Mouse (Mus musculus): ENCODE results near the gene Tuba1c. TPM values are rescaled to one million over a fixed set of nuclear protein-coding genes. Genes with fewer than 3 reads are reported as not detected.

Gene Tuba1c
- polyA plus RNA-seq, 1 experiment from 2014 or later = 41.4 TPM

DNA sequence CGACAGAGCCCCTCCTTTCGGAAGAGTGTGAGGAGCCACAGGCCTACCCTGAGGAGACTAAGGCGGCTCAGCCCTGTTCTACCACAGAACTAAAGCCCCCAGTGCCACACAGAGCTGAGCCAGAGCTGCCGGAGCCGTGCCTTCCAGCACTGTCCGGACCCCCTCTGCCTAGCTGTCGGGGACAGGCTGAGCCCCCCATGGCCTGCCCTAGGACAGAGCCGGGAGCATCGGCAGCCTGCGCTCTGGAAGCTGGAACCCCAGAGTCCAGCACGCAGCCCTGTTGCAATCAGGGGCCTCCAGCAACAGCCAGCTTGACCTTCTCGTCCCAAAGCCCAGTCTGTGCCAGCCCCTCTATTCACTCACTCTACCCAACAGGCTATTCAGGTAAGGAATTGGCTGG lies 52.6 kb downstream of the Tuba1c start:
- Histone ChIP-seq H3K4me1 (replicated peaks) (0 out of 2 replicates have a peak, but pooled peaks cover 7% of the 10 kb centered on the region), H3K27me3 (peaks cover 41% of the 10 kb centered on the region), H3K4me2 (replicated peaks) (no peak overlapping the region), H3K36me3 (peaks cover 26% of the 10 kb centered on the region), H3K27ac (no peak overlapping the region), H3K9me3 (no peaks in the 10 kb centered on the region), H3K4me3 (replicated peaks) (no peak overlapping the region), H3K9ac (replicated peaks) (no peak overlapping the region)
- 92% methylated on average over 12 of the region's 12 CpGs for WGBS
- ATAC-seq = no peak

DNA sequence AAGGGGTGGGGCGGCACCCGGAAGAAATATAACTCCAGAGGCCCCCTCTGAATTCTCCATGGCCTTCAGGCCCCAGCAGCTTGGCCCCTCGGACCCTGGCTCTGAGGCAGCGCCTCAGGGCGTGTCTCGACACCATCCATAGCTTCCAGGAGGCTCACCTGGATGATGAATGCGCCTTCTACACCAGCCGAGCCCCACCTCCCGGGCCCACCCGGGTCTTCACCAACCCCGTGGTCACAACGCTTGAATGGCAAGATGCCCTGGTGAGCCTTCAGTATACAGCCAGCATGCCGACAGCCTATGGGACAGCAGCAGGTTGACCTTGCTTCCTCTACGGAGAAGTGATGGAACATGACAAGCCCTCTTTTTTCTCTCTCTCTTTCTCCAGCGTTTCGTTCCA lies 53.1 kb downstream of the Tuba1c start:
- 90% methylated on average over 16 of the region's 16 CpGs for WGBS
- ATAC-seq = no peak
- Histone ChIP-seq H3K27me3 (peaks cover 46% of the 10 kb centered on the region), H3K9ac (replicated peaks) (no peak overlapping the region), H3K9me3 (no peaks in the 10 kb centered on the region), H3K4me2 (replicated peaks) (no peak overlapping the region), H3K4me3 (replicated peaks) (no peak overlapping the region), H3K36me3 (peaks cover 22% of the 10 kb centered on the region), H3K4me1 (replicated peaks) (peaks cover 9% of the 10 kb centered on the region; the same call in 1 of the 2 replicates), H3K27ac (no peak overlapping the region)

DNA sequence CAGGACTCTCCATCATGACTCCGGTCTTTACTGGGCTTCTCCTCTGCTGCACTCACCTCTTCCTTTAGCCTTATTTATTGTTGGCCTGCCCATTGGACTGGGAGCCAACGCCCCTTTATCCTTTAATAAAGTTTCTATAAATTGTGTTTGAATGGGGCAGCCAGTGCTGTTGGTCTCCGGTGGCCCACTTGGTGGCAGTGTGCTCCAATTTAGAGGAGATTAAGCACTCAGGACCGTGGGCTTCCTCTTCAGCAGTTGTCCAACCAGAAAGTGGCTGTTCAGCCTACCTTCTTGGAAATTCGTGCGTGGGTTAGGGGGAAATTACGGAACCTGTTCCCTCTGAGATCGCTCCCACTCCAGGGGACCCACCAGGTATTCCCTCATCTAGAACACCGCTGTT lies 53.6 kb downstream of the Tuba1c start:
- Histone ChIP-seq H3K9ac (replicated peaks) (no peak overlapping the region), H3K4me1 (replicated peaks) (peaks cover 13% of the 10 kb centered on the region), H3K27ac (no peak overlapping the region), H3K9me3 (no peaks in the 10 kb centered on the region), H3K4me2 (replicated peaks) (no peak overlapping the region), H3K36me3 (peaks cover 18% of the 10 kb centered on the region), H3K27me3 (peaks cover 51% of the 10 kb centered on the region), H3K4me3 (replicated peaks) (no peak overlapping the region)
- ATAC-seq = no peak
- WGBS = 72% methylated on average over 9 of the region's 9 CpGs

- Histone ChIP-seq H3K9ac (replicated peaks) (no peak overlapping the region; the same call in 1 of the 2 replicates), H3K36me3 (peaks cover 18% of the 10 kb centered on the region), H3K4me2 (replicated peaks) (peak overlapping the region; percentile 25; the same call in 1 of the 2 replicates), H3K4me1 (replicated peaks) (peaks cover 20% of the 10 kb centered on the region), H3K27me3 (peaks cover 58% of the 10 kb centered on the region), H3K27ac (no peak overlapping the region), H3K4me3 (replicated peaks) (0 out of 2 replicates have a peak overlapping the region, but pooled peaks have one; percentile 8), H3K9me3 (no peaks in the 10 kb centered on the region)
- no peak for ATAC-seq
- 15% methylated on average over 11 of the region's 11 CpGs for WGBS
These were observed 54.3 kb downstream of the Tuba1c start for GRCm38 (mm10) chr15:99083867-99084557.

DNA sequence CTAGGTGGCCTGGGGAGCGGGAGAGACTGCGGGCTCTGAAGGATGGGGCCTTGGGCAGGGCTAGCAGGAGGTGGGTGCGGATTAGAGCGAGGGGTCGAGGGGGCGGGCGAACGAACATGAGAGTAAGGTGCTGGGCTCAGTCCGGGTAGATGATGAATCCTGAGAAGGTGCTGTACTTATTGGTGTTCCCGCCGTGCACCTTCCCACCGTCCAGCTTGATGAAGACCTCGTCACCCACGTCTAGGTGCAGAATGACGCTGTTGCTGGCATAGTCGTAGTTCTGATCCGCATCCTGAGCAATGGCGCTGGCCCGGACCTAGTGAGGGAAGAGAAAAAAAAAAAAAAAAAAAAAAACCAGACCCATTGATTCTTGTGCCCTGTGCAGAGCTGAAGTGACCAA lies 54.9 kb downstream of the Tuba1c start:
- Histone ChIP-seq H3K9ac (replicated peaks) (no peak overlapping the region; the same call in 1 of the 2 replicates), H3K9me3 (no peaks in the 10 kb centered on the region), H3K27ac (no peak overlapping the region), H3K36me3 (peaks cover 18% of the 10 kb centered on the region), H3K4me1 (replicated peaks) (peaks cover 26% of the 10 kb centered on the region), H3K27me3 (peaks cover 64% of the 10 kb centered on the region), H3K4me2 (replicated peaks) (peak overlapping the region; percentile 47), H3K4me3 (replicated peaks) (0 out of 2 replicates have a peak overlapping the region, but pooled peaks have one; percentile 8)
- 8% methylated on average over 19 of the region's 19 CpGs for WGBS
- no peak for ATAC-seq

GRCm38 (mm10) chr15:99085997-99086396 lies 56.3 kb downstream of the Tuba1c start:
- 61% methylated on average over 4 of the region's 4 CpGs for WGBS
- no peak for ATAC-seq
- Histone ChIP-seq H3K9me3 (no peaks in the 10 kb centered on the region), H3K36me3 (peaks cover 12% of the 10 kb centered on the region), H3K4me3 (replicated peaks) (peak overlapping the region; percentile 36), H3K4me2 (replicated peaks) (peak overlapping the region; percentile 47), H3K4me1 (replicated peaks) (peaks cover 40% of the 10 kb centered on the region), H3K9ac (replicated peaks) (no peak overlapping the region; the same call in 1 of the 2 replicates), H3K27ac (no peak overlapping the region), H3K27me3 (peaks cover 71% of the 10 kb centered on the region)

DNA sequence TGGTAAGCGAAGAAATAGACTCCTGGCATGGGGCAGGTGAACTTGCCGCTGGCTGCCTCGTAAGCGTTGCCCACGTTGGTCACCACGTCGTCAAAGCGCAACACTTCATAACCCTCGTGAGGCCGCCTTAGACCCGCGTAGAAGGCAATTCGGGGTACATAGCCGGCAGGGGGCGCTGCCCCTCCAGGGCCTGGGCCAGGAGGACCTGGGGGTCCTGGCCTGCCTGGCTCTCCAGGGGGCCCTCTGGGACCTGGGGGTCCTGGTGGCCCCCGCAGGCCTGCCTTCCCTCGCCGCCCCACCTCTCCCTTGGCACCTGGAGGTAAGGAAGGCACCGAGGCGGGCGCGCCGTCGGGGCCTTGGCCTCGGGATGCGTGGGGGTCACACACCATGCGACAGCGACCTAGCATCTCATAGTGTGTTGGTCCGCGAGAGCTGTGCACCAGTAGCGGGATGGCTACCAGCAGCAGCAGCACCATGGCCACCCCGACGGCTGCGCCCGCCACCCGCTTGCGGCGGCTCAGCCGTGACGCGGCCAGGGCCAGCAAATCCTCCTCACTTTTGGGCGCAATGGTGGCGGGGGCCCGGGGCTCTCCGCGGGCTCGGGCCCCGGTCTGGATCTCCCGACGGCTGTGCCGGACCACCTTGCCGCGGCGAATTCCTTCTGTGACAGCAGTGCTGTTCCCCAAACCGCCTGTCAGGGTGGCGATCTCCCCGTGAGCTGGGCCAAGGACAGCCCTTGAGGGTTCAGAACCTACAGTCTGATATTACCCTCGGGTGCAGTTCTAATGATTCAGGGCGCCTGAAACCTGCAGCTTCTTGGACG lies 57.8 kb downstream of the Tuba1c start, which contains the start of gene C1ql4:
Gene C1ql4 (minus strand): TSS at position 565 of the 823 bp plus-strand sequence.
- Histone ChIP-seq H3K4me2 (replicated peaks) (peak within 1 kb of the TSS; percentile 47), H3K9ac (replicated peaks) (peak within 1 kb of the TSS; percentile 57), H3K4me3 (replicated peaks) (peak within 1 kb of the TSS; percentile 36), H3K27me3 (peaks cover 80% of the 10 kb centered on the region), H3K4me1 (replicated peaks) (peaks cover 46% of the 10 kb centered on the region), H3K9me3 (no peaks in the 10 kb centered on the region), H3K36me3 (peaks cover 7% of the 10 kb centered on the region), H3K27ac (peak within 1 kb of the TSS; percentile 39)
- no peak for ATAC-seq
- 8% methylated on average over 60 of the region's 60 CpGs for WGBS

Small RNA genes within 50 kb of the gene (microRNA-seq; reads per million reads assigned to microRNA genes)
- gene Mir6960 = 1.4 reads per million

Other genes with a start within 250 kb of the Tuba1c start
- 4.0 and 8.6 TPM in 2 replicates for gene Wnt1, start 240.0 kb upstream of the Tuba1c start, polyA plus RNA-seq (2015; fragmentation: Nextera tagmentation; extraction: Ambion mirVana)
- 0.50 and 1.2 TPM in 2 replicates for gene Ddn, start 220.4 kb upstream of the Tuba1c start, polyA plus RNA-seq (2015; fragmentation: Nextera tagmentation; extraction: Ambion mirVana)
- gene Prkag1, start 198.4 kb upstream of the Tuba1c start, polyA plus RNA-seq (2015; fragmentation: Nextera tagmentation; extraction: Ambion mirVana) = 83.3 and 89.9 TPM in 2 replicates
- gene Kmt2d, start 158.7 kb upstream of the Tuba1c start, polyA plus RNA-seq (2015; fragmentation: Nextera tagmentation; extraction: Ambion mirVana) = 13.1 and 13.9 TPM in 2 replicates
- 33.0 and 33.9 TPM in 2 replicates for gene Rhebl1, start 135.4 kb upstream of the Tuba1c start, polyA plus RNA-seq (2015; fragmentation: Nextera tagmentation; extraction: Ambion mirVana)
- gene Dhh, start 131.4 kb upstream of the Tuba1c start, polyA plus RNA-seq (2015; fragmentation: Nextera tagmentation; extraction: Ambion mirVana) = 0.48 and 0.82 TPM in 2 replicates
- gene Lmbr1l, start 111.7 kb upstream of the Tuba1c start, polyA plus RNA-seq (2015; fragmentation: Nextera tagmentation; extraction: Ambion mirVana) = 40.7 and 50.1 TPM in 2 replicates
- 1,161 and 1,231 TPM in 2 replicates for gene Tuba1b, start 95.3 kb upstream of the Tuba1c start, polyA plus RNA-seq (2015; fragmentation: Nextera tagmentation; extraction: Ambion mirVana)
- not detected in 2 replicates for gene Gm49450, start 76.3 kb upstream of the Tuba1c start, polyA plus RNA-seq (2015; fragmentation: Nextera tagmentation; extraction: Ambion mirVana)
- gene Tuba1a, start 76.2 kb upstream of the Tuba1c start, polyA plus RNA-seq (2015; fragmentation: Nextera tagmentation; extraction: Ambion mirVana) = 15,883 and 15,999 TPM in 2 replicates
- gene Prph, start 25.3 kb downstream of the Tuba1c start, polyA plus RNA-seq (2015; fragmentation: Nextera tagmentation; extraction: Ambion mirVana) = 7.5 and 8.2 TPM in 2 replicates
- 13.3 and 14.6 TPM in 2 replicates for gene Troap, start 44.7 kb downstream of the Tuba1c start, polyA plus RNA-seq (2015; fragmentation: Nextera tagmentation; extraction: Ambion mirVana)
- gene C1ql4, start 57.9 kb downstream of the Tuba1c start, polyA plus RNA-seq (2015; fragmentation: Nextera tagmentation; extraction: Ambion mirVana) = 10.1 and 13.7 TPM in 2 replicates
- 1.7 and 1.8 TPM in 2 replicates for gene Dnajc22, start 63.3 kb downstream of the Tuba1c start, polyA plus RNA-seq (2015; fragmentation: Nextera tagmentation; extraction: Ambion mirVana)
- 40.6 and 45.7 TPM in 2 replicates for gene Spats2, start 96.0 kb downstream of the Tuba1c start, polyA plus RNA-seq (2015; fragmentation: Nextera tagmentation; extraction: Ambion mirVana)
- 0.19 and 0.61 TPM in 2 replicates for gene Kcnh3, start 195.0 kb downstream of the Tuba1c start, polyA plus RNA-seq (2015; fragmentation: Nextera tagmentation; extraction: Ambion mirVana)
- gene Mcrs1, start 222.1 kb downstream of the Tuba1c start, polyA plus RNA-seq (2015; fragmentation: Nextera tagmentation; extraction: Ambion mirVana) = 218 TPM in 2 replicates

Measured in midbrain, embryonic 13.5 days (tissue).